Mouse (Mus musculus) olfactory bulb, adult 2 months (tissue): ENCODE data around the gene Il2rb.

ENCODE experiments used
- CTCF ChIP-seq: fragments of 200-500 bp; IDR thresholded peaks from 2 replicates; pipeline ENCODE4 v1.5.1; 2012; ENCODE audit warnings: low read depth, mild to moderate bottlenecking, low read length, moderate library complexity; ENCODE audit not compliant: insufficient read depth
- POLR2A ChIP-seq: fragments of 200-500 bp; IDR thresholded peaks from 2 replicates; pipeline ENCODE4 v1.6.1; 2012; ENCODE audit warnings: mild to moderate bottlenecking, low read depth, low read length, moderate library complexity; ENCODE audit not compliant: insufficient read depth

DNA sequence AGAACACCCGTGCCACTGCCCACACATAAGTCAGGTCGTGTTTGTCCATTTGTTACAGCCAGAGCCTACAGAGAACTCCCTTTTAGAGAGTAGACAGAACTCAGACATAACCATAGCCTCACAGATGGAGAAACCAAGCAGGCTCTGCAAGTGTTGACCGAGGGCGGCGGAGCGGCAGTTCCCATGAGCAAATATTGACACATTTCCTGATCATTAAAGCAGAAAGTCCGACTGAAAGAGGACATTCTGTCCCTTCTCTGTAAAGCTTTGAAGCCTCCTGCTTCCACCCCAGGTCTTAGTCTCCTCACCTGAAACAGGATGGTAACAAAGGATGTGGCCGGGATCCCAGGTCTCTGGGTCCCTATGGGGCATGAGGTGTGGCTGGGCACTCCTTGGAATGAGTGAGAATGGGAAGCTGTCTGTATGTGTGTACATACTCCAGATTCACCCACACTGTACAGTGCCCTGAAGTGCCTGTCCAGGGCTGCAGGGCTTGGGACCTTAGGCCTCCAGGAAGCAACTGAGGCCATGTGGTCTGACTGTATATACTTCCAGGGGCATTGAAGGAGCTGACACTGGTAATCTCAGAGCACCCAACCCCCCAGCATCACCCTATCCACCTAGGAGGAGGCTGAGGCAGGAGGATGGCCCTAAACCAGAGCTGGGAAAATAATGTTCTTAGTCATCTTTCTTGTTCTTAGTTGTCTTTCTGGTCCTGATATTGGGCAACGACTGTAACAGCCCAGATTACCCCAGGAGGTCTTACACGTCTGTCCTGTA lies 37.7 kb upstream of the Il2rb start:
- TF ChIP-seq POLR2A (no peak), CTCF (no peak)
